ENCODE assay signal across 7 mouse cellular contexts in genomic region chr12:86798773-86799540, GRCm38 (mm10).
DNase-seq lines count a peak whose midpoint lies in the region; ATAC-seq and TF ChIP-seq lines count a peak whose summit lies in the region.

No protein-coding gene starts in this region.

- peak overlapping the region; percentile 86 for H3K27ac ChIP-seq in limb, embryonic 10.5 days
- peak overlapping the region; percentile 78 for H3K27ac ChIP-seq in midbrain, postnatal 0 days (ENCODE audit: low read depth, low read length)

- peaks cover 53% of the 10 kb centered on the region for H3K4me1 ChIP-seq in limb, embryonic 10.5 days
- H3K4me1 ChIP-seq in midbrain, postnatal 0 days (ENCODE audit: insufficient read depth, low read length), result peaks cover 44% of the 10 kb centered on the region

- no peak overlapping the region; the same call in 1 of the 2 replicates for H3K4me3 ChIP-seq in limb, embryonic 10.5 days
- no peak overlapping the region for H3K4me3 ChIP-seq in midbrain, postnatal 0 days (ENCODE audit: low read depth, low read length)

- WGBS in limb, embryonic 10.5 days, result 24% methylated on average over 14 of the region's 14 CpGs
- 12% methylated on average over 14 of the region's 14 CpGs for WGBS in midbrain, postnatal 0 days

- H3K9ac ChIP-seq in midbrain, postnatal 0 days (replicated peaks; ENCODE audit: low read length, poor library complexity, severe bottlenecking), result 0 out of 2 replicates have a peak overlapping the region, but pooled peaks have one; percentile 36

- no peak for ATAC-seq in midbrain, postnatal 0 days (ENCODE audit: low FRiP score)

- H3K4me2 ChIP-seq in midbrain, postnatal 0 days (ENCODE audit: low read depth, low read length, poor library complexity, severe bottlenecking), result peak overlapping the region; percentile 9; the same call in 1 of the 2 replicates

- DNase-seq in adrenal gland, adult 2 months, result peak; percentile 86
- peak; percentile 96 for DNase-seq in embryo, embryonic 10.5 days (ENCODE audit: low spot score)
- peak; percentile 86 to 90 for DNase-seq in gastrocnemius, postnatal 36 days
- peak; percentile 88 for DNase-seq in kidney, adult 11 months
- peak; percentile 94 for DNase-seq in limb, embryonic 10.5 days (ENCODE audit: low spot score)
- peak; percentile 94 for DNase-seq in midbrain, postnatal 0 days (ENCODE audit: low spot score)
- DNase-seq in splenic B cell, adult 2 months (ENCODE audit: low read depth, low spot score), result peak; percentile 62

- no peaks in the 10 kb centered on the region for H3K27me3 ChIP-seq in limb, embryonic 10.5 days (ENCODE audit: low read depth, poor library complexity, severe bottlenecking)
- no peaks in the 10 kb centered on the region for H3K27me3 ChIP-seq in midbrain, postnatal 0 days (ENCODE audit: insufficient read depth, low read length)
- H3K27me3 ChIP-seq in splenic B cell, adult 2 months (ENCODE audit: control insufficient read depth, insufficient read depth, low read length, poor library complexity, severe bottlenecking), result no peaks in the 10 kb centered on the region

- no peaks in the 10 kb centered on the region for H3K9me3 ChIP-seq in limb, embryonic 10.5 days (replicated peaks)
- no peaks in the 10 kb centered on the region for H3K9me3 ChIP-seq in midbrain, postnatal 0 days (ENCODE audit: low read length)

- peak; percentile 99 for TF ChIP-seq CTCF in midbrain, postnatal 0 days (IDR thresholded peaks at IDR 0.05)

- no peaks in the 10 kb centered on the region for H3K36me3 ChIP-seq in limb, embryonic 10.5 days
- H3K36me3 ChIP-seq in midbrain, postnatal 0 days (ENCODE audit: insufficient read depth, low read length), result no peaks in the 10 kb centered on the region
- no peaks in the 10 kb centered on the region for H3K36me3 ChIP-seq in splenic B cell, adult 2 months (ENCODE audit: control insufficient read depth, insufficient read depth, low read length, poor library complexity, severe bottlenecking)

- intact Hi-C loops in gastrocnemius, postnatal 36 days (cut with DNase I), result no loop called here
